Mouse (Mus musculus): ENCODE results near the gene Lhfp. TPM values are rescaled to one million over a fixed set of nuclear protein-coding genes. Genes with fewer than 3 reads are reported as not detected.

Lhfp gene
- polyA plus RNA-seq, 1 experiment, result 1.0 TPM

- Histone ChIP-seq H3K4me3 (ENCODE audit: insufficient read depth, low read length) (no peak overlapping the region), H3K4me1 (ENCODE audit: control insufficient read depth, insufficient read depth, low read length) (no peaks in the 10 kb centered on the region), H3K27ac (ENCODE audit: insufficient read depth, low read depth, low read length) (no peak overlapping the region)
- TF ChIP-seq CTCF (IDR thresholded peaks at IDR 0.05; ENCODE audit: low read depth, low read length), result no peak
- no peak for TF ChIP-seq POLR2A (IDR thresholded peaks at IDR 0.05; ENCODE audit: borderline replicate concordance, low read depth, low read length)
These were observed 104.6 kb downstream of the Lhfp start for GRCm38 (mm10) chr3:53145946-53146345.

GRCm38 (mm10) chr3:53147001-53147400, 105.7 kb downstream of the Lhfp start:
- no peak for TF ChIP-seq CTCF (IDR thresholded peaks at IDR 0.05; ENCODE audit: low read depth, low read length)
- TF ChIP-seq POLR2A (IDR thresholded peaks at IDR 0.05; ENCODE audit: borderline replicate concordance, low read depth, low read length), result no peak
- no peaks in the 10 kb centered on the region for H3K4me1 ChIP-seq (ENCODE audit: control insufficient read depth, insufficient read depth, low read length)
- no peak overlapping the region for H3K4me3 ChIP-seq (ENCODE audit: insufficient read depth, low read length)
- H3K27ac ChIP-seq (ENCODE audit: insufficient read depth, low read depth, low read length), result no peak overlapping the region

GRCm38 (mm10) chr3:53148751-53149150, 107.4 kb downstream of the Lhfp start:
- TF ChIP-seq POLR2A (IDR thresholded peaks at IDR 0.05; ENCODE audit: borderline replicate concordance, low read depth, low read length), result no peak
- no peak for TF ChIP-seq CTCF (IDR thresholded peaks at IDR 0.05; ENCODE audit: low read depth, low read length)

GRCm38 (mm10) chr3:53149625-53150320, 108.4 kb downstream of the Lhfp start:
- TF ChIP-seq CTCF (IDR thresholded peaks at IDR 0.05; ENCODE audit: low read depth, low read length), result no peak
- no peak for TF ChIP-seq POLR2A (IDR thresholded peaks at IDR 0.05; ENCODE audit: borderline replicate concordance, low read depth, low read length)
- H3K4me1 ChIP-seq (ENCODE audit: control insufficient read depth, insufficient read depth, low read length), result no peaks in the 10 kb centered on the region
- H3K27ac ChIP-seq (ENCODE audit: insufficient read depth, low read depth, low read length), result no peak overlapping the region
- H3K4me3 ChIP-seq (ENCODE audit: insufficient read depth, low read length), result no peak overlapping the region

More at GRCm38 (mm10) chr3:53148751-53149150, 107.4 kb downstream of the Lhfp start:
- Histone ChIP-seq H3K4me1 (ENCODE audit: control insufficient read depth, insufficient read depth, low read length) (no peaks in the 10 kb centered on the region), H3K4me3 (ENCODE audit: insufficient read depth, low read length) (no peak overlapping the region), H3K27ac (ENCODE audit: insufficient read depth, low read depth, low read length) (no peak overlapping the region)

- TF ChIP-seq POLR2A (IDR thresholded peaks at IDR 0.05; ENCODE audit: borderline replicate concordance, low read depth, low read length) (no peak), CTCF (IDR thresholded peaks at IDR 0.05; ENCODE audit: low read depth, low read length) (no peak)
- H3K4me1 ChIP-seq (ENCODE audit: control insufficient read depth, insufficient read depth, low read length), result no peaks in the 10 kb centered on the region
- no peak overlapping the region for H3K4me3 ChIP-seq (ENCODE audit: insufficient read depth, low read length)
- H3K27ac ChIP-seq (ENCODE audit: insufficient read depth, low read depth, low read length), result no peak overlapping the region
These were observed 109.8 kb downstream of the Lhfp start for GRCm38 (mm10) chr3:53151081-53151480.

GRCm38 (mm10) chr3:53151607-53152006, 110.3 kb downstream of the Lhfp start:
- Histone ChIP-seq H3K4me3 (ENCODE audit: insufficient read depth, low read length) (no peak overlapping the region), H3K27ac (ENCODE audit: insufficient read depth, low read depth, low read length) (no peak overlapping the region), H3K4me1 (ENCODE audit: control insufficient read depth, insufficient read depth, low read length) (no peaks in the 10 kb centered on the region)
- TF ChIP-seq CTCF (IDR thresholded peaks at IDR 0.05; ENCODE audit: low read depth, low read length) (no peak), POLR2A (IDR thresholded peaks at IDR 0.05; ENCODE audit: borderline replicate concordance, low read depth, low read length) (no peak)

- no peak for TF ChIP-seq CTCF (IDR thresholded peaks at IDR 0.05; ENCODE audit: low read depth, low read length)
- no peak for TF ChIP-seq POLR2A (IDR thresholded peaks at IDR 0.05; ENCODE audit: borderline replicate concordance, low read depth, low read length)
- Histone ChIP-seq H3K27ac (ENCODE audit: insufficient read depth, low read depth, low read length) (no peak overlapping the region), H3K4me1 (ENCODE audit: control insufficient read depth, insufficient read depth, low read length) (no peaks in the 10 kb centered on the region), H3K4me3 (ENCODE audit: insufficient read depth, low read length) (no peak overlapping the region)
These were observed 120.6 kb downstream of the Lhfp start for GRCm38 (mm10) chr3:53161963-53162362.

GRCm38 (mm10) chr3:53165281-53165680, 124.0 kb downstream of the Lhfp start:
- H3K27ac ChIP-seq (ENCODE audit: insufficient read depth, low read depth, low read length), result no peak overlapping the region
- TF ChIP-seq CTCF (IDR thresholded peaks at IDR 0.05; ENCODE audit: low read depth, low read length) (no peak), POLR2A (IDR thresholded peaks at IDR 0.05; ENCODE audit: borderline replicate concordance, low read depth, low read length) (no peak)
- H3K4me3 ChIP-seq (ENCODE audit: insufficient read depth, low read length), result no peak overlapping the region
- no peaks in the 10 kb centered on the region for H3K4me1 ChIP-seq (ENCODE audit: control insufficient read depth, insufficient read depth, low read length)

GRCm38 (mm10) chr3:53166001-53166400, 124.7 kb downstream of the Lhfp start:
- TF ChIP-seq POLR2A (IDR thresholded peaks at IDR 0.05; ENCODE audit: borderline replicate concordance, low read depth, low read length), result no peak
- no peak for TF ChIP-seq CTCF (IDR thresholded peaks at IDR 0.05; ENCODE audit: low read depth, low read length)
- Histone ChIP-seq H3K4me3 (ENCODE audit: insufficient read depth, low read length) (no peak overlapping the region), H3K27ac (ENCODE audit: insufficient read depth, low read depth, low read length) (no peak overlapping the region), H3K4me1 (ENCODE audit: control insufficient read depth, insufficient read depth, low read length) (no peaks in the 10 kb centered on the region)

- H3K4me1 ChIP-seq (ENCODE audit: control insufficient read depth, insufficient read depth, low read length), result no peaks in the 10 kb centered on the region
- H3K27ac ChIP-seq (ENCODE audit: insufficient read depth, low read depth, low read length), result no peak overlapping the region
- no peak overlapping the region for H3K4me3 ChIP-seq (ENCODE audit: insufficient read depth, low read length)
- TF ChIP-seq CTCF (IDR thresholded peaks at IDR 0.05; ENCODE audit: low read depth, low read length) (no peak), POLR2A (IDR thresholded peaks at IDR 0.05; ENCODE audit: borderline replicate concordance, low read depth, low read length) (no peak)
These were observed 128.2 kb downstream of the Lhfp start for GRCm38 (mm10) chr3:53169486-53169885.
